Mouse (Mus musculus) telencephalon, adult 2 months (tissue): Measurements from ENCODE around the gene Catsperz.
"Not testable (repeated sequence)": the region's sequence is repeated elsewhere in the genome, so short reads cannot be mapped to it uniquely, and the experiment has no call there.

Experiments used
- DNase-seq: peaks from one replicate; pipeline ENCODE4 v3.0.0-alpha.2; 2011; ENCODE audit warnings: low read depth, low spot score

Gene Catsperz

DNA sequence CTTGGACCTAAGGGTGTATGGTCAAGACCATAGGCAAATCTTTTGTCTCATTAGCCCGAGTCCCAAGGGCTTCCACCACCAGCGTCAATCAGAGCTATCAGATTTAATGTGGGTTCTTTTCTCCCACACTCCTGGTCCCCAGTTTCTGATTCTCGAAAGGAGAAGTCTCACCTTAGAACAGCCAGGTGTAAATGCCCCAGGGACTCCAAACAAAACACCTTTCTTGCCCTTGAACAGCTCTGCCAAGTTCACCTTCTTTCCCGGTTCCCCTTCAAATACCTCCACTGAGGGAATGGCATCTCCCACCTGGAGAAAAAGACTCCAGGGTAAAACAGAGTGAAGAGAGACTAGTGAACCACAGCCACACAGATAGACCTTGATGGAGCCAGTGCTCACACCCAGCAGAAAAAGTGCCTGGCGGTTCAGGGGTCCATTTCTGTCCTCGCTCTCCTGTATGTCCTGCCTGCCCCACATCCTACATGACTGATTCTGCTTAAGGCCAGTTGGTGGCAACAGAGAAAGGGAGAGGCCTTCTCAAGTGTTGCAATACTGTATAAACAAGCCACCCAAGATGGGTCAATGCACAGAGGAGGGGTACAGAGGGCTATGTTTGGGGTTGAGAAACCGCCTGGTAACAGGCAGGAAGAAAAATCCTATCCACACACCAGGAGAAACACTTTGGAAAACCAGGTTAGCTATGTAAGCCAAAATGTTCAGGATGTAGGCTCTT is 17.2 kb downstream of the Catsperz start:
- DNase-seq, result no peak

DNA sequence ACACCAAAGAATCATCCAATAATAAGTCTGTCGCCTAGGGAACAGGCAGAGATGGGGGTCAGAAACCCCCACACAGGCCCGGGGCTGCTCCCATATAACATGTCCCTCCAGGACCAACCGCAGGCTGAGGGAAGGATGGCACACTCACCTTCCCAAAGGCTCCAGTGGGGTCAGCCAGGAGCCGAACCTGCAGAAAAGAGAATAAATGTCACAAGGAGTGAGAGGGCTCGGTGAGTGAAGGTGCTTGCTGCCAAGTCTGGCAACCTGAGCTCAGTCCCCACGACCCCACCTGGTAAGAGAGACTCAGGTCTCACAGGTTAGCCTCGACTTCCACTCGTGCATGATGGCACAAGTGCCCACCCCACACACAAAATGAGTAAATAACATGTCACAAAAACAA is 18.1 kb downstream of the Catsperz start:
- DNase-seq, result no peak

DNA sequence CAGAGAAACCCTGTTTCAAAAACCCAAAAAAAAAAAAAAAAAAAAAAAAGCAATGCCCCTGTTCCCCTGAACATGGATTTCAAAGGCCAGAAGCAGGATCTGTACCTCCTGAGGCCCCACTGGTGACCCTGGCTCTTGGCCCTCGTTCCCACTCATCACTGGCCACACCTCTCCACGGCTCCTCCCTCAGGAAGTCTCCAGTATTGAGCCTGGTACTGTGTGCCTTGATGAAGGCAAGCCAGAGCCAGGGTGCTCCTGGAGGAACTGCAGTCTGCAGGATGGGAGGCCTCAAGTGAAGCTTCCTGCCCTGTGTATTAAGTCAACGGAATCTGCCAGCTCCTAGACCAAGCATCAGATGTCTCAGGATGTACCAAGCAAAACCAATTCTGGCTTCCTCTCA is 19.0 kb downstream of the Catsperz start:
- no peak for DNase-seq

DNA sequence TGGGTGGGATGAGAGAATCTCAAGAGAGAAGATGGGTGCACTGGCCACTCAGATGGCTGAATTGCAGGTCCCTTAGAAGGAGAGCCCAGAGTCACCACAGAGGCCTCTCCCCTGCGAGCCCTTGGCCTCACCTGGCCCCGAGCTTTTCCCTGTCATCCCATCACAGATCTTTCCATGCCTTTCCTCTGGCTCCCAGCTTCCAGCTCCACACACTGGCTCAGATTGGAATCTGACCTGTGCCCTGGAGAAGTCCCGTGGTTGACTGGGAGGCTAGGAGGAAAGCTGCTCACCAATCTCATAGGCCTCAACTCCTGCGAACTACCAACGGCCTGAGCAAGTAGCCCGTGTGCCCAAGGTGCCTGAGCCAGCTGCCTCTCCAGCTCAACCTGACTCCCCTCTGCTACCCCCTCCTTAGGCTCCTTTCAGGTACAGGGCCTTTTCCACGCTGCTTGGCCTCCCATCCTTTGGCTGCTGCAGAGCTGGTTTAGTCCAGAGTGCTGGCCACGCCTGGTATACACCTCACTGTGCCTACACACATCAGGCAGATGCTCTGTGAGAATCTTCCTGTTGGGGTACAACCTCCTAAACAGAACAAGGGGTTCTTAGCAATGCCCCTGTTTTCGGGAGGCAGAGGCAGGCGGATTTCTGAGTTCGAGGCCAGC is 19.6 kb downstream of the Catsperz start:
- no peak for DNase-seq

DNA sequence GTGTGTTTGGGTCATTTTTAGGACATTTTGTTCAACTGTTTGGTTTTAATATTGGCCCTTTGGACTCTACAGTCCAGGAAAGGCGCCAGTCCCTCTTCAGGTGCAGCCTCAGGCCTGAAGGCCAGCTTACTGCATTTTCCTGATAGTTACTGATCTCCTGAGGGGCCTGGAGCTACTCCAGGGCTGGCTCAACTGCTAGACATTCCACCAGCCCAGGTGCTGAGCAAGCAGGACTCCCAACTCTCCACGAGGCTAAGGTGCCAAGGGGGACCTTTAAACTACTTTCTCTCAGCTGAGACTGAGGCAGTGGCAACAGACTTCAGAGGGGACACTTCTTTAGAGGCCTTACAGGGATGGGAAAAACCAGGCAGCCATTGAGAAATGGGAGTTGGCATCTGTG is 20.3 kb downstream of the Catsperz start:
- DNase-seq, result no peak

DNA sequence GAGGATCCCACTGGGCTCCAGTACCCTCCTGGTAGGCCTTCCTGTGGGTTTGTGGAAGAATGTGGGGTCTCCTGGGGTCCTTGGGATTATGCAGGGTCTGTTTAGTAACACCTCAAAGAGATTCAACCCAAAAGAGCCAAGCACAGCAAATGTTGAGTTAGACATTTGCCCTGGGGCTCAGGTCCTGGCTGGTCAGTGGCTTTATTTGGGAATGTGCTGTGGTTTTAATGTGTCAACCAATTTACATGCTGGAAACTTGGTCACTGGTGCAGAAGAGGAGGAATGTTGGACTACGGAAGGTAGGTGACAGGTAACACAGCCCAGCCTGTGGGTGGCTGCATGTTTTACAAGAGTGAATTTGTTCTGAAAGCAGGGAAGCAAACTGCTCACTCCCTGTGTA is 22.1 kb downstream of the Catsperz start:
- DNase-seq, result no peak

DNA sequence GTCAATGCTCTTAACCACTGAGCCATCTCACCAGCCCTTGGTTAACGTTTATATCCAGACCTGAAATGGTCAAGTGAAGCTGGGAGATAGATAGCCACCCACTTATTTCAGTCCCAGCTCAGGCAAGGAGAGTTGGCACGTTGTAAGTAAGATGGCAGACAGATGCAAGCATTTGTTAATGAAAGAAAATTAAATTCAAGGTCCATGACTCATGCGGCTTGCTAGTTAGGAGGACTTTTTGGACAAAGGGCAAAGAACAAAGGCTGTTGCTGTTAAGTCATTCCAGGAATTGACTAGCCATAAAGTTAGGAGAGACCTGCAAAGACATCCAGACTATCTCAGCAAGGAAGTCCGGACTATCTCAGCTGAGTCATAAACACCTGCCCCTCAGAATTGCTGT is 25.5 kb downstream of the Catsperz start:
- no peak for DNase-seq

DNA sequence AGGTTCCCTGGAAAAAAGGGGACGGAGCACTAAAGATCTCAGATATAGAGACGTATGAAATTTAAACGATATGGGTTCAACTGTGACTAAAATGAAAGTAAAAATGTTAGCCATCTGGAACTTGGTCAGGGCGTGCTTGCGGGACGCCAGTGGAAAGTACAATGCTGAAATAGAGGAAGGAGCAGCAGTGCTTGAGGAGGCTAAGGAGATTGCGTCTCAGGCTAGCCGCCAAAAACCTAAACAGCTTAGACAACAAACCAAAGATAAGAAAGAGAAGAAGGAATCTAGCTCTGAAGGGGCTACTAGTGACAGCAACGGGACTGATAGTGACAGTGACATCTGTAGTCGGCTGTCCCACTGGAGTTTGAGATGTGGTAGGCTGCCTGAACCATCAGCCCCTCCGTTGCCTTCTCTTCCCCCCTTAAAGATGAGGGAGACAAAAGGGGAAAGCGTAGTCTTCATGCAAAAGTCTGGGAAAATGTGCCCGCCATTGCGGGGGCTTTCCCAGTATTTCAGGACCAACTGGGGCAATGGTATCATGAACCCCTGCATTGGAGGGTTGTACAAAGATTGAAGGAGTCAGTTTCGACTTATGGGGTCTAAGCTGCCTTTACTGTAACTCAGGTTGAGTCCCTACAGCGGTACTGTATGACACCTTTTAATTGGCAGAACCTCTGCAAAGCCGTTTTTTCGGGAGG is 29.4 kb downstream of the Catsperz start:
- DNase-seq, result not testable (repeated sequence)

DNA sequence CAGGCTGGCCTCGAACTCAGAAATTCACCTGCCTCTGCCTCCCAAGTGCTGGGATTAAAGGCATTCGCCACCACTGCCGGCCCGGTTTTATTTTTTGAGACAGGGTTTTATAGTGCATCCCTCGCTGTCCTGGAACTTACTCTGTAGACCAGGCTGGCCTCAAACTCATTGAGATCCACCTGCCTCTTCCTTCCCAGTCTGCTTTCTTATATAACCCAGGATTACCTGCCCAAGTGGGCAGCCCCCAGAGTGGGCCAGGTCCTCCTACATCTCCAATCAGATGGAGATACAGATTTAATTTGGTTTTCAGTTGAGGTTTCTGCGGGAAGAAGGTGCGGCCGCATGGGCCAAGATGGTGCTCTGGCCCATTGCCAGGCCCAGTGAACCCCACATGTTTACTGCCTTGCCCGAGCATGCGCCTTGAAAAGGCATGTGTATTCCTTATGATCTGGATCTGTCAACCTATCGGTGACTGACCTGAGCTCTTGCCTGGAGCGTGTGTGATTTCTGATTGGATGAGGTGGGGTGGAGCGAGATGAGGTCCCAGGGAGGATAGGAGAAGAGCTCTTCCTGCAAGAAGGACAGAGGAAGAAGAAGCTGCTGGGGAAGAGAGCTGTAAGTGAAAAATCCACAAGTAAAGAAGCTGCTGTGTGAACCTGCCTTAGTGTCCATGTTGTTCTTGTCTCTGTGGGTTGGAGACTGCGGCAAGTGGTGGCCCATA is 31.3 kb downstream of the Catsperz start:
- DNase-seq, result no peak

DNA sequence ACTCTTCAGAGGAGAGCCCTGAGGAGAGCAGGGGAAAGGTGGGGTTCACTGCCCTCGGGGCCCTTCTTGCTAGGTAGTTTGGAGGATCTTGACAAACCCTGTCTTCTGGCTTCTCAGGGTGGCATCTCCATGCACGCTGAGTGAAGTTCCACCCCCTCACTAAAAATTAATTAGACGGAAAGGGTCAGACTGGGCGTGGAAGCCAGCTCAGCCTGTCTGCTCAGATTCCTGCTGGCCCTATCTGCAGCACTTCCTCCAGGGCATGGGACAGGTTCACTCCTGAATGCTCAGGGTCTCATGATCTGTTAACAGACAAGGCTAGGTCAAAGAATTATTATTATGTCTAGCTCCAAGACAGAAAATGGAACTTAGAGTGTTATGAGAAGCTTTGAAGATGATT is 32.7 kb downstream of the Catsperz start:
- no peak for DNase-seq

DNA sequence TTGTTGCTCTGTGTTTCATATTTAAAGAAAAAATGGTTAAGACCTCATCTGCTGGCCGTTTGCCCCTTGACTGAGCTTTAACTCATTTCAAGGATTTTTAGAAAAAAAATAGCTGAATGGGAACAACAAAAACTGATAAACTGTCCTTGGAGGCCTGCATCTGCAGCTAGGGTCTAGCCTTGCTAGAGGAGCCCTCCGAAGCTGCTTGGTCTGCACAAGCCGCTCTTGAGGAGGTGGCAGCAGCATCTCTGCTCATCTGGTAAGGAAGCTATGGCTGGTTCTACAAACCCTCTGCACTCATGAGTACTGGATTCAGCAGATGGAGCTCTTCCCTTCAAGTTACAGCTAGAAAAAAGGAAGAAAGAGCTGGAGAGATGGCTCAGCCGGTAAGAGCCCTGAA is 47.2 kb downstream of the Catsperz start:
- DNase-seq, result no peak

DNA sequence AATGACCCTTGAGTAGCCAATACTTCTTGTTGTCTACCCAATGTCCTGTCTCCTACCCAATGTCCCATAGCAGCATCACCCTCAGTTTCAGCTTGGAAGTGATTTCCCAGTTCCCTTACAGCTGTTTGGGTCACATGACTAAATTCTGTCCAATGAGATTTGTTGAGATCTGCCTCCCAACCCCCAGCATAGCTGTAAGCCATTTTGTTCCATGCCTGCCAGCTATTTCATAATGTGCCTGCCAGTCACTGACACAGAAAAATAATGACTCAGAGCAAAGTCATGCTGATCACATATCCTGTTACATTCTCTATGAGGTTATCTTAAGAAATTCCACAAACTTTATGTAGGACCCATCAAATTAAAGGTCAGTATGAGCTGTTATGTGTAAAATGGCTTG is 48.4 kb downstream of the Catsperz start:
- DNase-seq, result no peak

DNA sequence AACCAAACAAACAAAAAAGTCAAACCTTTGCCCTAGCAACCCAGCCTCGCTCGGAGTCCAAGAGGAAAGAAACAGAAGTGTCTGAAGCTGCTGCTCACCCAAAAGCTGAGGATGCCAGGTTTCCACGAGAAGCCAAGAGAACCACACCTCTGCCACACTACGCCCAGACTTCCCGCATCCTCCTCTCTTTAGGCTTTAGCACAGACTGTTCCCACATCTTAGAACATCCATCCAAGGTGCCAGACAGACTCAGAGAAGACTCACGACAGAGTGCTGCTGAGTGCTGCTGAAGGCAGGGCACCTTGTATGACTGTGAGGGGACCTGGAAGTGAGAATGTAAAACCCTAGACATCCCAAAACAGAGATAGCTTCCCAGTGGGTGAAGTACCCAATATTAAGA is 49.3 kb downstream of the Catsperz start:
- peak; percentile 27 for DNase-seq

DNA sequence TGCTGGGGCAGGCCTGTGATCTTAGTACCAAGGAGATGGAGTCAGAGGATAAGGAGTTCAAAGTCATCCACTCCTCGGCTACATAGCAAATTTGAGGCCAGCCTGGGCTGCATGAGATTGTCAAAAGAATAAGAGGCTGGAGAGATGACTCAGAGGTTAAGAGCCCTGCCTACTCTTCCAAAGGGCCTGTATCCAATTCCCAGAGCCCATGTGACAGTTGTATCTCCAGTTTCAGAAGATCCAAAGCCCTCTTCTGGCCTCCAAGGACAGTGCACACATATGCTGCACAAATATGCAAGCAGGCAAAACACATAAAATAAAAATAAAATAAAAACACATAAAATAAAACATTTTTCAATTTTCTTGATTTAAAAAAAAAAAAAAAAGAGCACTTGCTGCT is 50.9 kb downstream of the Catsperz start:
- no peak for DNase-seq

DNA sequence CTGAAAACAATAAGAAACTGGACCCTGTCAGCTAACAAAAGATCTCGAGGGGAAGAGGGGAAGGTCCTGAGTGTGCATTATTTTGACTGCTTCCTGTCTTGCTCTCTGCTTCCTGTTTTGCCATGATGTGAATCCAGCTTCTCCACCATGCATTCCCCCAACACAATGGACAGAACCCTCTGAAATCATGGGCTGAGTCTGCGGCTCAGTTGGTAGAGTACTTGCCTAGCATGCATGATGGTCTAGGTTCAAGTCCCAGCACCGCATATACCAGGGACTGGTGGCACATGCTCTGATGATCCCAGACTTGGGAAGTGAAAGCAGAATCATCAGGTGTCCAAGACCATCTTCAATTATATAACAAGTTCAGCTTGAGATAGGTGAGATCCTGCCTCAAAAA is 52.5 kb downstream of the Catsperz start:
- no peak for DNase-seq
